Mouse (Mus musculus) hematopoietic stem cell, adult 5-6 weeks (primary cell): Measurements from ENCODE around the gene Grhl3. TPM values are rescaled to one million over a fixed set of nuclear protein-coding genes. Genes with fewer than 3 reads are reported as not detected.
A peak's percentile ranks its signal among the peaks of the same experiment; 100 is the strongest.
"Not testable (repeated sequence)": the region's sequence is repeated elsewhere in the genome, so short reads cannot be mapped to it uniquely, and the experiment has no call there.

Experiments
- ATAC-seq, 2 experiments: fragments of 125-278 bp in 1 of 2; replicated peaks in 1 of 2; 2 replicates each; pipeline ENCODE4 v1.8.0; 2016 to 2017; ENCODE audit warnings: inconsistent platforms in 2 of 2, mild to moderate bottlenecking in 2 of 2, moderate number of reproducible peaks in 2 of 2, low read depth in 1 of 2, moderate TSS enrichment in 1 of 2; ENCODE audit not compliant: low FRiP score in 2 of 2, poor library complexity in 2 of 2, severe bottlenecking in 2 of 2, insufficient read depth in 1 of 2, low TSS enrichment in 1 of 2
- total RNA-seq: library from RNA; stranded (forward); fragments of 172-1452, 232-1000 nt; gene quantifications from 2 replicates; pipeline ENCODE4 v1.2.3, GENCODE M21; 2017

Grhl3 gene
- not detected in 2 replicates for total RNA-seq

GRCm38 (mm10) chr4:135573251-135573808 lies at the start of gene Grhl3:
TSS of gene Grhl3 (minus strand) at chr4:135573630.
- peak in 1 of 2 experiments; percentile 29; a peak in 1 of 4 replicates for ATAC-seq

GRCm38 (mm10) chr4:135622290-135622689 lies 48.9 kb upstream of the Grhl3 start:
- no peak for ATAC-seq

GRCm38 (mm10) chr4:135620461-135620860 lies 47.0 kb upstream of the Grhl3 start:
- no peak for ATAC-seq

- ATAC-seq, result peak; percentile 57 to 71
Measured at GRCm38 (mm10) chr4:135617783-135618470, 44.5 kb upstream of the Grhl3 start.

GRCm38 (mm10) chr4:135617038-135617437 lies 43.6 kb upstream of the Grhl3 start:
- ATAC-seq, result no peak

GRCm38 (mm10) chr4:135615307-135615706 lies 41.9 kb upstream of the Grhl3 start:
- not testable (repeated sequence) for ATAC-seq

GRCm38 (mm10) chr4:135609986-135610385 lies 36.6 kb upstream of the Grhl3 start:
- ATAC-seq, result no peak

- no peak for ATAC-seq
Measured at GRCm38 (mm10) chr4:135607979-135608885, 34.8 kb upstream of the Grhl3 start.

- no peak for ATAC-seq
Measured at GRCm38 (mm10) chr4:135606271-135606670, 32.8 kb upstream of the Grhl3 start.

GRCm38 (mm10) chr4:135601530-135601929 lies 28.1 kb upstream of the Grhl3 start:
- no peak for ATAC-seq

- no peak for ATAC-seq
Measured at GRCm38 (mm10) chr4:135599497-135600182, 26.2 kb upstream of the Grhl3 start.

GRCm38 (mm10) chr4:135598998-135599397 lies 25.6 kb upstream of the Grhl3 start:
- no peak for ATAC-seq

GRCm38 (mm10) chr4:135597571-135597970 lies 24.1 kb upstream of the Grhl3 start:
- no peak; a peak in 1 of 4 replicates for ATAC-seq

- no peak for ATAC-seq
Measured at GRCm38 (mm10) chr4:135595943-135596342, 22.5 kb upstream of the Grhl3 start.

GRCm38 (mm10) chr4:135591610-135592304 lies 18.3 kb upstream of the Grhl3 start:
- ATAC-seq, result no peak

GRCm38 (mm10) chr4:135591086-135591485 lies 17.7 kb upstream of the Grhl3 start:
- no peak for ATAC-seq

GRCm38 (mm10) chr4:135584838-135585237 lies 11.4 kb upstream of the Grhl3 start:
- ATAC-seq, result no peak
